Mouse (Mus musculus): ENCODE results near the gene Timp2.

Timp2 gene

DNA sequence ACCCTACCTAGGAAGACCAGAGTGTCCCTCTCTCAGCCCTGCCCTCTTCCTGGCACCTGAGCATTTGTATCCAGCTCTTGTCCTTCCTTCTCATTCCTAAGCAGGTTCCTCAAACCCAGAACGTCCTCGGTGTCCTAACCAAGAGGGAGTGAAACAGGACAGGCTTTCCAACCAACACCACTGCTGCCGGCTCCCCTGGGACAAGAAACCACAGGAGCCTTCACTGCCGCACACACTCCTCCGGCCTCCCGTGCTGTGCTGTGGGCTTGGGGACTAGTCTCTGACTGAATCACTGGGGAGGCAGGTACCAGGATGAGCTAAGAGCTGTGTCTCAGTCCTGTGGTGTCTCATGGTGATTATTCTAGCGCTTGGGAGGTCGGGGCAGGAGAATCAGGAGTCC, 14.1 kb upstream of the Timp2 start:
- no peak for DNase-seq (ENCODE audit: low spot score)

DNA sequence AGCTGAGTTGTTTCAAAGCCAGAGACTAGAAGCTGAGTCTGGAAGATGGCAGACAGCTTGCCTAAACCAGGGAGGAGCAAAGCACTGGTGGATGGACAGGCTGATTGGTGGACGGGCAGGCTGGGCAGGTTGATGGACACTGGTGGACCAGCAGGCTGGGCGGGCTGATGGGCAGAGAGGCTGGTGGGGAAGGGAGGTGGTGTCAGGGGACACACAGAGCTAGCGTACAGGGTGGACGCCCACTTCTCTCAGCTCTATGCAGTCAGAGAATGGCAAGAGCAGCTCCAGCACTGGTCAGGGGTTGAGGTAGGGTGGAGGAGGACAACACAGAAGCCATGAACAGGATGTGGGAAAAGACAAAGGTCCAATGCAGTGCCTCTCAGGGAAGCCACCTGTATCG, 13.7 kb upstream of the Timp2 start:
- no peak for DNase-seq (ENCODE audit: low spot score)

DNA sequence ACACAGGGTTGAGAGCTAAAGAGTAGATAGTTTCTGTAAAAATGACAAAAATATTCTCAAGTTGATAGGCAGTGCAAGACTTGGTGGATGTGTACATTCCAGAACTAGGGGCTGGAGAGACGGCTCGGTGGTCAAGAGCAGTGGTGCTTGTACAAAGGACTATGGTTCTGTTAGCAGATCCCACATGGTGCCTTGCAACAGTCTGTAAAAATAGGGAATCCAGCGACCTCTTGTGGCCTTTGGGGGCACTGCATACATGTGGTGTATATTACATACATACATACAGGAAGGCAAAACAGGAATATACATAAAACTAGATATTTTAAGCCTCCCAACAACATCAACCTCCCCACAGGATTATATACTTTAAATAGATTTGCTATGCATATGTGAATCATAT, 12.8 kb upstream of the Timp2 start:
- DNase-seq (ENCODE audit: low spot score) = no peak

DNA sequence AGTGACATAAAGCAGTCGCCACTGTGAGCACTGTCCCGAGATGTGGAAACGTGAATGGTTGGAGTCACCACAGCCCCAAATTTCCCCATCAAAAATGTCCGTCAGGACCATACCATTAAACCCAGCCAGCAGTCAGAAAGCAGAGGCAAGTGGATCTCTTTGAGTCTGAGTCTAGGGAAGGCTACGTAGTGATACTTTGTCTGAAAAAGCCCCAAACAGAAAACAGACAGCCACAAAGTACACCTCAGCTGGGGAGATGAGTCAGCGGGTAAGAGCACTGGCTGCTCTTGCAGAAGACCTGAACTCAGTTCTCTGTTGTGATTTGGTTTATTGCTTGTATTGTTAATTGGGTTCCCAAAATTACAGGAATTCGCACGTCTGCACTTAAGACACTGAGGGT, 11.0 kb upstream of the Timp2 start:
- no peak for DNase-seq (ENCODE audit: low spot score)

DNA sequence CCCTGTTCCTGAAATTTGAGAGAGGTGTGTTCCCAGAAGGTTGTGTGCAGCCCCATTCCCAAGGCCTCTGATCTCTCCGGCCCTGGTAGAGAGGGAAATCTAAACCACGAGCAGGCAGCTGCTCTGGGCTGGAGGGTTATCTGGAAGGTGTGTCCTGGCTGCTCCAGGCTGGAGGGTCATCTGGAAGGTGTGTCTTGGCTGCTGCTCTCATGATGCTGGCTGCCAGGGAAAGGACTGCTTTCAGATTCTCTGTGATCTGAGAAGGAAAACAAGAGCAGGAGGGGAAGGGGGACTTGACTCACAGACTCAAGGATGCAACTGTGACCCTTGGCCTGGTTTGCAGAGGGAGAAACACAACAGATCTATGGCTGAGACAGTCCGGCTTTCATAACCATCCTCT, 10.6 kb upstream of the Timp2 start:
- DNase-seq (ENCODE audit: low spot score) = no peak

DNA sequence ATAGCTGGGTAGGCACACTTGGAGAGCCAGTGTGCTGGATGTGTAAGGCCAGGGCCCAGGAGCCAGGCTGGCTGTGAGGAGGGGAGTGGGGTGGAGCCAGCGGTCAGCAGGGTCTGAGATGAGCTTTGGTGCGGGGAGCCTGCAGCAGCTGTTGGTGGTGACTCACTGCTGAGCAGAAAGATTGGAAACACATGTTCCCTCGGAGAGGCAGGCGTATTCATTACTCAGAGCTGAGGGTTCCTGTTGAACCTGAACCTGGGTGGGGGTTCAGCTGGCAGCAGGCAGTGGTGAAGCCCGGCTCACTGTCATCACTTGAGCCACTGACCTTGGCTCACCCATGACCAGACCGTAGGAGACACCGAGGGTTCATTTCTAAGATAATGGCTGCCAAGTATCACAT, 9.6 kb upstream of the Timp2 start:
- no peak for DNase-seq (ENCODE audit: low spot score)

DNA sequence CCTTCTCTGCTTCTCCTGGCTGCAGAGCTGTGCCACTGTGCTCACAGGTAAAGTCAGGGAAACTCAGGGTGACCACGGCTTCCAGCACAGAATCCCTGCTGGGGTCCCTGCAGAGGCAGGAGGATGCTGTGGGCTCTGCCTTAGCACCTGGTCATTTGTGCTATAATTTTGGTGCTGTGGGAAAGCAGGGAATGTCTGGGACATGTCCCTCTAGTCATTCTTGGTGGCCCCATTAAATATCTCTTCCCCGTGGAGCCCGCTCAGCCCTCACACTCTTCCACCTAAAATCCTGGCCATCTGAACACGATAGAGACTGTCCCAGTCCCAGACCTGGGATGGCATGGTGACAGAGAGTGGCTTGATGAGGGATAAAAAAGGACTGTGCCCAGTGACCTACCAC, 8.5 kb upstream of the Timp2 start:
- no peak for DNase-seq (ENCODE audit: low spot score)

DNA sequence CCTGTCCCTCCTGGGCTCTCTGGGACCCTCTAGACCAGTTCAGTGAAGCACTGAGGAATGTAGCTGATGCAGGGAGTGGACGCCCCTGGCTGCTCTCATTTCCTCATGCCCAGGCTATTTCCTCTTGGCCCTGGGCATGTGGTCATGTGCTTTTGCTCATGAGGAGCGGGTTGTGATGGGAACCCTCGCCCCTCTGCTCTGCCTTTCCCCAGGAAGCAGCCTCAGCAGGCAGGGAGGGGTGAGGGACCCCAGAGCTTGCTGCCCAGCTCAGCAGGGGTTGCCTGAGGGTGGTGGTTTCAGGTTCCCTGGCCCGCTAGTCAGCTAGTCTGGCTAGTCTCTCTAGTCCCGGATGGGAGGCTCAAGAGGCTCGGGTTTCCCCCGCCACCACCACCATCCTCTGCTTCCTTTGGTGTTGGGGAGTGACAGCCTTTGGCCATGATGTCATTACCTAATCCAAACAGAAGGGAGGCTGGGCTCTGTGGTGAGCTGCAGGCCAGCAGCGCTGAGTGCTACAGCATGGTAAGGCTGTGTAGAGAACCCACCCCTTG, 7.5 kb upstream of the Timp2 start:
- no peak for DNase-seq (ENCODE audit: low spot score)

DNA sequence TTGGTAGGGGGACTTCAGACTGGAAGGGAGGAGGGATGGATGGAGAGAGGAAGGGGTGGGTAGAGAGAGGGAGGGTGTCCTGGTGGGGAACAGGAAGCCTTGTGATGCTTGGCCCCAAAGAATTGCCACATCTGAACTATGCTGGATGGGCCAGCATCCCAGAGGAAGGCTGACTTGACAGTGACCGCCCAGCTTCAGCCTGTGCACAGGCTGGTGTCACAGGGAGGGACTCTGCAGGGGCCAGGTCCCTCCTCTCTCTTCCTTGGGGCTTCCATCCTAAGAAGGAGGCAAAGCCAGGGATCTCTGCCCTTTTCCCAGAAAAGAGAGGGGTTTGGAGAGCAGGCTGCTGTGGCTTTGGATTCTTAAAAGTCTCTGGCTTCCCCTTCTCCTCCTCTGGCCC, 7.0 kb upstream of the Timp2 start:
- DNase-seq (ENCODE audit: low spot score) = no peak

DNA sequence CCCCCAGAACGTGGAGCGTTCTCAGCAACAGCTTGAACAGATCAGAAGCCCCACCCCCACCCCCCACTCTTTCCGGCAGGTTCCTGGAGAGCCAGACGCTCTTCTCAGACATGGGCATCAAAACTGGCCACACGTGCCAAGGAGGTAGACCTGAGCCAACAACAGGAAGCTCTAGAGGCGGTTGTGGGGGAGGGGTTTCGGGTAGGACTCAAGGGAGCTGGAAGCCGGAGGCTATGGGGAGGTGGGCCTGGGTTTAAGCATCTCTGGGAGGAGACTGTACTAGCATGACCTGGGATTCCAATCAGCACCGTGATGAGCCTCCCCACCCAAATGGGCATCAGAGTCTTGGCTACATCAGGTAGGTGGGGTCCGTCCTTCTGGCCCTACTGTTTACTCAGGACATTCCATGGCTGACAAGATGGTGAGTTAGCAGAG, 5.4 kb upstream of the Timp2 start:
- no peak for DNase-seq (ENCODE audit: low spot score)

DNA sequence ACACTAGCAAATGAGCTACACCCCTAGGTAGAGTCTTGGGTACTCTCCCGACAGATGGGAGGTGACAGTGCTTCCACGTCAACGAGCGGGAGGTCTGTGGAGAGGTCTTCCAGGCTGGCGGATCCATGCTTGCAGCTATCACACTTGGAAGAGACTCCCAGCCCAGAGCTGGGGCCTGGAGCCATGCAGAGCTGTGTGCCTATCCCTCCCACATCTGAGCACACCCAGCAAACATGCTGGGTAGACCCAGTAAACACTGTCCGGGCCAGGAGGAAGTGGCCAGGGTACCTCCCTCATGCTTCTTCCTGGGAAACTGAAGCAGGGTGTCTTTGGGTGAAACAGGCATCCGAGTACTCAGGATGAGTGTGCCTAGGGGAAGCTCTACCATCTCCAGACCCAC, 5.0 kb upstream of the Timp2 start:
- DNase-seq (ENCODE audit: low spot score) = no peak

DNA sequence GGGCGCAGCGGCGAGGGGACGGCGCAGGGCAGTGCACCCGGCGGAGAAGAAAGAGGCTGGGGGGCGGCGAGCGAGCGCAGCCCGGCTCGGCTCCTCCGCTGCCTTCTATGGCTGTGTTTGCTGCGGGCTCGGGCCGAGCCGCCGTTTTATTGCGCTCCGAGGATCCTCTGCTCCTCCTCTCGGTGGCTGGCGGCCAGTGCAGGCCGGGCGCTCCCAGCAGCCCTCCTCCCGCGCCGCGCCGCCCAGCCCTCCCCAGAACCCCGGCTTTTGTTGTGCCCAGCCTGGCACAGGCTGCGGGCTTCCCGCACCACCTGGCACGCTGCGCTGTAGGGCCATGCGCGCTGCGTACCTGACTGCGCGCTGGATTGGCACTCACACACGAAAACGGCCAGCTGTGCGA, 335 bp downstream of the Timp2 start:
- peak; percentile 22 for DNase-seq (ENCODE audit: low spot score)

DNA sequence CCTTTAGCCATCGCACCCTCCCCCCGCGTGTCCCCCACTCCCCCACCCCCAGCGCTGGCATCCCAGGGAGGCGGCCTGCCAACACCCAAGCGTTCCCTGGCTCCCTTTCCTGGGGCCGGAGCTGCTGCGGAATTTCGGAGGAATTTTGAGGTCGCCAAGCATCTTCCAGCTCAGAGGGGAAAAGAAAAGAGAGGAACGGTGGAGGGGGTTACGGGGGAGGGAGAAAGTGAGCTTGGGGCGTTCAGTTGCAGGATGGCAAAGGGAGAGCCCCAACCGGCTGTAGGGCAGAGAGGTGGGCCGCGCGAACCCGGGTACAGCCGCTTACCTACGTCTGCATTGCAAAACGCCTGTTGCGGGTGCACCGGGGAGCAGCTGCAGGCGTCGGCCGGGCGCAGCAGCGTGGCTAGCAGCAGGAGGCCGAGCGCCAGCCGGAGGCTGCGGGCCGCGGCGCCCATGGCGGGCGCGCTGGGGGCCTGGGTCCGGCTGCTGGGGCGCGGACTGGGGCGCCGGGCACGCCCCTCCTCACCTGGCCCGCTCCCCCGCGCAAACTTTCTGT, 826 bp downstream of the Timp2 start:
- no peak for DNase-seq (ENCODE audit: low spot score)

DNA sequence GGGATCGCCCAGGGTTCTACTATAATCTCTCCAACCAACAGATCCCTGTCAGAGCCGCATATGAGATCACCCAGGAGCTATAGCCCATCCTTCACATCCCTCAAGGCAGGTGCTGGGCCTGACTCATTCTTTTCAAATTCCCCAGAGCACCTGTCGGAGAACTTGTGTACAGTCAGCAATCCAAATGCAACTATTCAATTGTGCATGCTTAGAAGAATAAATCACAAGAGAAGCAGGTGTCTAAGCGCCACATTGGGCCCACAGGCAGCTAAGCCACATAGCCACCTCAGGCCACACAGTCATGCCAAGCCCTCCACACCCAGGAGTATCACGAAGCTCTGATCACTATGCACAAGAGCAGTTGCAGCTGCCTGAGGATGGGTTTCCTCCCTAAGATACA, 6.0 kb downstream of the Timp2 start:
- DNase-seq (ENCODE audit: low spot score) = no peak

DNA sequence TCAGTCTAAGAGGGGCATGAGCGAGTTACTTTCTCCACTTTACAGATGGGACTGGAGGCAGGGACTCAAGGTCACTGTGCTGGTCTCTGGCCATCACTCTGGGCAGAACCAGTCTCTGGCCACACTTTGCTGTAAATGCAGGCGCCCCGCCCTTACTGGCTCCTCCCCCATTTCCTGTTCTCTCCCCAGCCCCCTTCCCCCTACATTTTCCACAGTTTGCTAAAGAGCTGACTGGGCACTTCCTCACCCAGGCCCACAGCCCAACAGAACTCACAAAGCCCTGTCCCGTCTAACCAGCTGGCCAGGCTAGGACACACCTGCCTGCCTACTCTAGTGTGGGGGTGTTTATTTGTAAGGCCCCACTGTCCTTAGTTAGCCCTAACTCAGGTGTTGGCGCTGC, 6.7 kb downstream of the Timp2 start:
- peak; percentile 15 for DNase-seq (ENCODE audit: low spot score)

DNA sequence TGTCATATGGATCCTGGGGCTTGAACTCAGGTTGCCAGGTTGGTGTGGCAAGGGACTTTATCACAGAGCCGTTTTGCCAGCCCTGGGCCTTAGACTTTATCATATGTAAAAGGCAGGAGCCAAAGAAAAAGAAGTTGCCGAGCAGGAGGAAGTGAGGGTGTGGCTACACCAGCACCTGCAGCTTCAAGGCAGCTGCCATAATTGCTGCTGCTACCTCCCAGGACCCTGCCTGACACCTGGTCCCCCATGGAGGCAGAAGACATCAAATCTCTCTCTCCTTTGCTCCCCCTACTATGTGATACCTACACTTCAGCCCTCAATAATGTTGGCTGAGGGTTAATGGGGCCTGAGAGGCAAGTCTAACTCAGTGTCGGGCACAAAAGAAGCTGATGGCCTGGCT, 7.1 kb downstream of the Timp2 start:
- no peak for DNase-seq (ENCODE audit: low spot score)

DNA sequence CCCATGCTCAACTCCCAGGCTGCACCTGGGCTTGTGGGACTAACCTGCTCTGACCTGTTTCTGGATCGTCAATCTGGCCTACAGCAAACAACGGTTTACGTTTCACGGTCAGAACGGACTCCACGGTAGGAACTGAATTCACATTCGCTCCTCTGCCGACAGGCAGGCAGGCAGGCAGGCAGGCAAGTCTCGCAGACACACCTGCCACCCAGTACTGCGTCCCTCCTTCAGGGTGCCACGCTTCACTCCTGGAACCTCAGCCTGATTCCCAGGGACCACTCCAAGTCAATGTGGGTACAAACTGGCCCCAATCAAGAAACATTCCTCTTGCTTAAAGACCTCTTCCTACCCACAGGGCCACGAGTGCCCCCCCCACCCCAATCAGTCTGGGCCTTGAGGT, 7.6 kb downstream of the Timp2 start:
- no peak for DNase-seq (ENCODE audit: low spot score)

DNA sequence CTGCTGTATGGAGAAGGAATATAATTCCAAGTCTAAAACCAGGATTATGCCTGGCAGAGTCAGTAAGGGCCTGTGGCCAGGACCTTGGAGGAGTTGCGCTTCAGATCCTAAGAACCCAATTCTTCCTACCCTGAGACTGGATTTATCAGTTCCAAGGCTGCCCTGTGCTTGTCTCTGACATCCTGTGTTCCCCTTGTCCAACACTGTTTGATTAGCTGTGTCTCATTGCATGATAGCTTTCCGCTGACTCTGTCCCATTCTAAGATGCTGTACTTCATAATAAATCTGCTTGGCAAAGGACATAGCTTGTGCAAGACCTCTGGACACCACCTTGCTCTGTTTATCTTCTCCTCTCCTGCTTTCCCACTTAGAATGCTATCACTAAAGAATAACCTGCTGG, 8.1 kb downstream of the Timp2 start:
- DNase-seq (ENCODE audit: low spot score) = no peak

DNA sequence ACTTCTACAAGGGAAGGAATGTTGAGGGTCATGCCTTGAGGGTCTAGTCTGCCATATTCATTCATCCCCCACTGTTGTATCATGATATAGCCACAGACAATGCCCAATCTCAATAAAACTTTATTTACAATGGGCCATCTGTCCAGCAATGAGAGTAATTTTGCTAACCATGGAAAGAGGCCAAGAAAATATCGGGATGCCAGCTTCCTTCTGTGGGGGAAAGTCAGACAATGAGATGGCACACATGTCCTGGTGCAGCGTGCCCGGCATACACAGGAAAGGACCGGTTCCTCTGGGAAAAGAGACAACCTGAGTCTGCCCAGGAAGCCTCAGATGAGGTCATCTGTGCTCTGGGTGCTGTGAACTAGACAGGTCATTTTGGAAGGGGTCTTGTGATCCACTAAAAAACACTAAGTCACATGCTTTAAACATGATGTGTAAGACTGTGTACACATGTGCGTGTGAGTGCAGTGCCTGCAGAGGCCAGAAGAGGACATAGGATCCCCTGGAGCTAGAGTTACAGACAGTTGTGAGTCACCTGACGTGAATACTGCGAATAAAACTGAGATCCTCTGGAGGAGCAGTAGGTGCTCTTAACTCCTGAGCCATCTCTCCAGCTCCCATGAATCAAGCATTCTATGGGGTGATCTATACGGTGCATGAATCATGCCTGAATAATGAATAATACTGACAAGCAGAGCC, 9.0 kb downstream of the Timp2 start:
- DNase-seq (ENCODE audit: low spot score) = no peak

DNA sequence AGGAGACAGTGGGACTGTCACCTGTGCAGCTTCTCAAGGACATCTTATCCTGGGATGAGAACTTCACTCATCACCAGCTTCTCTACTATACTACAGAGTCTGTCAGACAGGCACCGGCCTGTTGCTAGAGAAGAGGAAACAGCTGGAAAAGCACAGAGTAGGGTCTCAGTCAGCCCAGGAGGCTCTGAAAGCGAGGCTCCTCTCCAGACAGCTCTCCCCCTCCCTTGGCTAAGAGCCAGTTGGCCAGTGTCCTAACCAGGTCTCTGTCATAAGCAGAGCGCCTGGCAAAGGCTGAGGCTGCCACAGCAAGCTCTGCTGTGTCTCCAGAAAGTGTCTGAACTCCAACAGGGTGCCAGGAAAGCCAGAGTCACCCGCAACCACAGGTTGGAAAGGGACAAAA, 9.8 kb downstream of the Timp2 start:
- no peak for DNase-seq (ENCODE audit: low spot score)

DNA sequence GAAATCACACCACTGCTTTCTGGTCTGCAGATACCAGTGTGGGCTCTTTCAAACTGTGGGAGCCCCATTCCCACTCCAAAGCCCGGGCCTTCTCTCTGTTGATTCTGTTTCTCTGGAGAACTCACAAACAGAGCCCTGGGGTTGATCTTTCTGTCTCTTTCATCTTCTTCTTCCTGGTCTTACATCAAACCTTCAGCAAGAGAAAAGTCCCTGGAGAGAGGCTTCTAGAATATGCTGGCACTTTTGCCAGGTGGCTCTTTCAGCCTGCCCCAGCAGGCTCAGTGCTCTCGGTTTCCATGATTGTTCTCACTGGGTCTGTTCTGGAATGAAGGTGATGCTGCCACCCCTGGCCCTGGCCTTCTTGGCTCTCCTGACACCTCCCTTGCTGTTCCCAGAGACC, 11.9 kb downstream of the Timp2 start:
- DNase-seq (ENCODE audit: low spot score) = no peak

DNA sequence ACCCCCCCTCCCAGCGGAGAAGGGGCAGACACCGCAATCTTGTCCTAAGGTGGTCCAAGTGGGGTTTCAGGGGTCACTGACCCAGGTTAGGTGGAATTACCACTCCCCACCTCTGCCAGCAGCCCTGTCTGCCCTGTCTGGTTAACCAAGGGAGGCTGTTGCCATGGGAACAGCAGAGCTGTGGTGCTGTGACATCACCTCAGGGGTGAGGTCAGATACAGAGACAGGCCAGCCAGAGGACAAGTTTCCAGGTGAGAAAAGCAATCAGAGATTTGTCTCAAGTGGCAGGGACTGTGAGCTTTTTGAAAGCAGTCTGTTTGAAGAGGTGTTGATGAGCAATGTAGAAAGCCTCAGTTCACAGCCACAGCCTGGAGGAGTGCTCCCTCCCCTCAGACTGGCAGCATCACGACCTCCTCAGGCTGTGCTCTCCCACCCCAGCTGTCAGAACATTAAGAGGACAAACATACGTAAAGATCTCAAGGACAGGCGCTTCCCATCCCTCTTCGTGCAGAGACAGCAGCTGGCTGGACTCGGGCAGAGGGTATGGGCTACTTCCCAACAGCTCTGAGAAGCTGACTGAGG, 13.0 kb downstream of the Timp2 start, which contains the start of gene Cep295nl:
TSS of gene Cep295nl (minus strand) at position 101 of the 582 bp plus-strand sequence.
- no peak for DNase-seq (ENCODE audit: low spot score)

DNA sequence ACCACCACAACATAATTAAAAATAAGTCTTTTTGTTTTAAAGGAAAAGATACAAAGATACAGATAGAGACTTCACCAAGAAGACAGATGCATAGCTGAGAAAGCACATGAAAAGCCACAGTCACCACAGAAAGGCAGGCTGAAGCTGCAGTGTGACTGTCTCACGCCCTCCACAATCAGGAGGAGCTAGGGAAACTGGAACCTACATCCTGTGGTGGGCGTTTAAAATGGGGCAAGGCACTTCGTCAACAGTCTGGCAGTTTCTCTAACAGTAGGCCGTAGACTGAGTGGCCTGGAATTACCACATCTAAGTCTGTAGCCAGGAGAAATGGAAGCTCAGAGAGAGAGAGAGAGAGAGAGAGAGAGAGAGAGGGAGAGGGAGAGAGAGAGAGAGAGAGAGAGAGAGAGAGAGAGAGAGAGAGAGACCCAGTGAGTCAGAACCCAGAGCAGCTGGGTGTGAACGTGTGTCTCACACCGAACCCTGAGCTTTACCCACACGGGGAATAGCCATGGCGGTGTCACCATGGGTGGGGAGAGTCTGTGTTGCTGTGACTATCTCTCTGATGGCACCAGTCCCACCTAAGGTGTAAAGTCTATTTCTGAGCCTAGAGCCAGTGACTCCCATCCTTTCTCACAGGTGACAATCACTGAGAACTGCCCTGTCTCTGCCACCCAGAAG, 17.9 kb downstream of the Timp2 start:
- DNase-seq (ENCODE audit: low spot score) = no peak
